Mouse (Mus musculus) layer of hippocampus, postnatal 10 days (tissue): ENCODE measurements around the gene Wdfy4. TPM values are rescaled to one million over a fixed set of nuclear protein-coding genes. Genes with fewer than 3 reads are reported as not detected.
A peak's percentile ranks its signal among the peaks of the same experiment; 100 is the strongest.

Experiments used
- DNase-seq, 2 experiments: peaks; one replicate each; pipeline ENCODE4 v3.0.0; 2021; ENCODE audit warnings: low spot score in 2 of 2
- total RNA-seq, 2 experiments: library from RNA; stranded (reverse); gene quantifications; 2 replicates each; pipeline ENCODE4 v1.2.3; 2021

Gene Wdfy4
- total RNA-seq, 2 experiments from 2014 or later: 1.9 TPM

DNA sequence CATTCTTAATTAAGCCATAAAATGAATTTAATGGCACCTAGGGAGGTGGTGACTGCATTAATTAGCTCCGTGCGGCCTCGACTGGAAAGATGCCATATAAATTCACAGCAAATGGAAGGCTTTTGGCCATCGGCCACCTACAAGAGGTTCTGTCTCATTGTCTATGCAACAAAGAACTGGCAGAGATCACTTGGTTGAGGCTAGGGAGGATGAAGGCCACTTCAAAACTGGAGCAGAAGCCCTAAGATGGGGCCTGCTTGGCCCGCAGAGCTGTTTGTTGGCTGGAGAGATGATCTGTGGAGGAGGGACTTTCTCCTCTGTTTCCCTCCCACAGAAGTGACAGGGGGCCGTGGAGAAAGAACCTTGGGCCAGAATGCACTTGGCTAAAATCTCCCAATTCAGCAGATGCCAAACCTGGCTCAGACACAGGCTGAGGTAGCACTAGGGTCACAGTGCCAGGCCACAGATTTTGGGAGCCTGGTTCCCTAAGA is 103.9 kb downstream of the Wdfy4 start:
- peak; percentile 19 to 21 for DNase-seq

DNA sequence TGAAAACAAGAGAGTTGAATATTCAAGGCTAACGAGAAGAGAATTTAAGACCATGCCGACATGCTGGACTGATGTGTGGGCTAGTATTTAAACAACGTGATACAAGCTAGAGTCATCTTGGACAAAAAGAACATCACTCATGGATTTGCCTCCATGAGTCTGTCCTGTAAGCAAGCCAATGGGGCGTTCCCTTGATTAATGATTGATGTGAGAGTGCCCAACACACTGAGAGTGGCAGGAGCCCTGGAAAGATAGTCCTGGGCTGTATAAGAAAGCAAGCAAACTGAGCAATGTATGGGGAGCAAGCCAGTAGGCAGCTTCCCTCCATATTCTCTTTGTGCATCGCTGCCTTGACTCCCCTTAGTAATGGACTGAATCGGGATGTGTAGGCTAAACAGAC is 106.7 kb downstream of the Wdfy4 start:
- DNase-seq: no peak

DNA sequence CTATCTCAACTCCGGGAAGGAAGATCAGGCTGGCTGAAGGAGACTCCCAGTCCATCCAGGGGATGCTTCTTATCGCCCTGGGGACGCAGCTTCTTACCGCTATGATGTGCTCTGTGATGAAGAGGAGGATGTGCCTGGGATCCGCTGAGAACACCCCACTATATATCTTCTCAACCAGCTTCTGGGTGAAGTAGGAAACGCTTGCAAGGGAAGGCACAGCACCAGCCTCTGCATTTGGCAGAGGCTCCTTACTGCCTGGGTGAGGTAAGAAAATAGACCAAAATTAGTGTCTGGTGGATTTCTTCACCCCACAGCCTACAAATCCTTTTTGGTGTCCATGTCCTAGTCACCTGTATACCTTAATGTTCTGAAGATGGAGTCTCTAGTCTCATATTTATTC is 107.2 kb downstream of the Wdfy4 start:
- DNase-seq: no peak

DNA sequence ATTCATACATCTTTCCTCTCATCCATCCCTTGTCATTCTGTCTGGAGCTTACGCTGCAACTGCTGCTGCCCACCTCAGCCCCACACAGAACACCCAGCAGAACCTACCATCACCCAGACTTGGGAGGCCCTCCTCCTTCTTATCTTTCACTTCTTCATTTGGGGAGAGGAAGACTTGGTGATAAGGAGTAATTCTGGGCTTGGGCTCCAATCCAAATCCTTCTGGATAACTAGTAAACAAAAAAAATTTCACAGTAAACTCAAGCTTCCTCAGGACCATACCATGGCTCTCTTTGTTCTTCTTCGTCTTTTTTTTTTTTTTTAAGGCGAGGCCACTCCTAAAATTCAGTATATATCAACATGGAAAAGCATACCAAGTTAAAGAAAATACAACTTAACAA is 112.0 kb downstream of the Wdfy4 start:
- DNase-seq: no peak

DNA sequence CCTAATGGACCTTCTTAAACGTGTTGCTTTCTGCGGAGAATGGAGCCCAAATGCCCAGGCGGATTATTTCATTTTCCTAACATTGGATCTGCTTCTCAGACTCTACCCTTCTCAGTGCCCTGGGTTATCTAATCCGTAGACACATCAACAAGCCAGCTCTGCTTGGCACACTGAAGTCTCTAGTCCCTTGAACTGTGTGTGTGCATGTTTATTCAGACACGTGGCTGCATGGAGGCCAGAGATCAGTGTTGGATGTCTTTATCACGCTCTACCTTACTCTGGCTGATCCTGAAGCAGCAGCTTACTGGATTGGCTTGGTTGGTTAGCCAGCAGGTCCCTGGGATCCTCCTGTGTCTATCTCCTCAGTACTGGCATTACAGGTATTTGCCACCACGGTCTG is 113.0 kb downstream of the Wdfy4 start:
- DNase-seq: no peak

DNA sequence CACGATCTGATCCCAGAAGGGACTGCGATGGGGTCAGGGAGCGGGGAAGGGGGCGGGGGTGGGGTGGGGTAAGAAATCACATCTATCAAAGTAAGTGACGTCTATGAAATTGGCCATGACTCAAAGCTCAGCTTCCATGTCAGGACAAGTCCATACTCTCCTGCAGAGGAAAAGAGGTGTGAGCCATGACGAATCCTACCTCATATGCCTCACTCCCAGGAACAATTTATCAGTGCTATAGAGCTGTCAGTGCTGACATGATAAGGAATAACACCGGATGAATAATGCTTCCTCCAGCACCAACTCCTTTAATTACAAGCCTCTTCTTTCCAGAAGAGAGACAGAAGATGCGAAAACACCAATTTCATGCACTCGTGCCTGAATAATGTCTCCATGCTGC is 117.6 kb downstream of the Wdfy4 start:
- DNase-seq: no peak

DNA sequence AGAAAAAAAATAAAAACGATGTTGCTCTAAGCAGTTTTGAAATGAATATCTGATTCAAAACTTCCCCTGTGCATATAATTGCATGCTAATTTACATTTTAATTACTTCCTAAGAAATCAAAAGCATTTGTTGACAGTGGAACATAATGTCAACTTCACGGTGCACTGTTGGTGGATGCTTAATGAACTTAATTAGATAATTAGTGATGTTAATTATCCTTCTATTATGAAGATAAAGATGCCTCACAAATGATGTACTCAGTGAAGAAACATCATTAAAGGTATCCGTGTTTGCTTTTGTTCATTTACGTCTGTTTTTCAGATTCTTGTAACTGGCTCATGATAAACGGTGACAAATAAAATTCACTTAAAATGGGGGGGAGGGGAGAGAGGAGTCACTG is 122.3 kb downstream of the Wdfy4 start:
- DNase-seq: no peak

DNA sequence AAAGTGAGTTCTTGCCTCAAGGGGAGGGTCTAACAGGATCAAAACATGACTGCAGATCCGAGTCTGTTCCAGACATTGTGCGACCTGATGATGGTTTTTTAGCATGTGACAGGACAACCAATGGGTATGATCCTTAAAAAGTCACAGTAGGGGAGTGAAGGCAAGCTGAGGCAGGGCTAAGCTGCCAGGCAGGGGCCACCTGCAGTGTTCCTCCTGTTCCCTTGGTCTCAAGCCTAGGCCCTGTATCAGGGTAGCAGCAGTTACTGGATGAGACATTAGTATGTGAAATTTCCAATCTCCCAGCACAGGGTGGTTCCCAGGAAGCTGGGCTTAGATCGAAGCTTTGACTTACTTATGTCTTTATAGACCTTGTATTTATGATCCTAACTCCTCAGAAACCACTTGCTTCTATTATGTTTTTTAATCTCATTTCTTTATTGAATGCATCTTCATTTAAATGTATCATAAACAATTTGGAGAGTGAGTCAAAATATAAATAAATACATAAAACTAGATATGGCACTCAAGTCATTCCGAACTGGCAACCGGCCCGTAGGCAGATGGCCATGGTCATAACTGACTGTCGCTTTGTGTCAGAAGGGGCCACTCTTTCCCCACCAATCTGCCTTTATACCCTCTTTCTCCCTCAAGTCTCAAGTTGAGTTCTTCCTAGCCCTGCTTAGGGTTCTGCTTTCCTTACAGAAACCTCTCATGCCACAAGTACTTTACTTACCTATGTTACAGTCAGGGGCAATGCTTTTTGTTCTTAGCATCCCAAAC is 126.2 kb downstream of the Wdfy4 start:
- no peak for DNase-seq

DNA sequence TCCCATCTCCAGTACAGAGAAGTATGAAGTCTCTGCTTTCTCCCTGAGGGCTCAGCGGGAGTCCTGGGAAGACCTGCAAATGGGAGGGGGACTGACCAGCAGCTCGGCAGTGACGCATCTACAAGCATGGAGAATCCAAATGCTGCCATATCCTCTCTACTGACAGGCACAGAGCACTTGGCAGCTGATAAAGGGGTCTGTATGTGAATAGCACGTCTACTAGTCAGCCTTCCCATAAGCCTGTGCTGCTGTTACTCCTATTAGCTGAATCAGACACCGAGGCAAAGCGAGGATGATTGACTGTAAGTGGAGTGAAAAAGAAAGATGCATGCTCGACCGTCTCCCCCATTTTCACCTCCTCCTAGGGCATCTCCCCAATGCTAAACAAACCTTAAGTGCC is 131.9 kb downstream of the Wdfy4 start:
- DNase-seq: no peak

DNA sequence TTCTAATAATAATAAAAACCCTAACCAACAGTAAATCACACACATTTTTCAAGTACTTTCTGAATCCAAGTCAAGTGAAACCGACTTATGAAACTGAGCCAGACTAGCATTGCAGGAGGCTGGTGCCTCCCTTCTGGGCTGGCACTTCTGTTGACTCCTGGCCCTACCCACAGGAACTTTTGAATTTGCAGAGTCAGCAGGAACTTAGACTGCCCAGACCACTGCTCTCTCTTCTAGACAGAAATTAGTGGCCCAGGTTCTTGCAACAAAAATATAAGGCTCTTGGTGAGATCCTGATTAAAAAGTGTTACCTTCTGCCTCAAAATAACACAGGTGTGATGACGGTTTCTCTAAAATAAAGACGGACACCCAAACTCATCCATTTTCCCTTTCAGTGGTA is 140.1 kb downstream of the Wdfy4 start:
- DNase-seq: no peak

DNA sequence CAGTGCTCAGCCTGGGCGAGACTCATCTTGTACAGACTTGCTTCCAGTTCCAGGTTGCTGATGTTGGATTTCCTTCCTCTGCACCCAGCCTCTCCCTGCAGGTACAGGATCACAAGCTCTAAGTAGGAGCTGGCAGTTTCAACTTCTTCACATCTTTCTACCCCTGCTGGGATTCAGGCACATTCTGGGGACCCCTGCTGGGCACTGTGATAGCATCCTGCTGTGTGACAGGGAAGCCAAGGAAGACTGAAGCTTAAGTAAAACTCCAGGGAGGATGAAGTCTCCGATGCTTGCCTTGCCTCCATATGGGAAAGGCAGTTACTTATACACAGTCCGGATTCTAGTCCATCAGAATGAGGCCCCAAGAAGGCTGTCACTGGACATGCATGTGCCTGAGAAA is 148.5 kb downstream of the Wdfy4 start:
- DNase-seq: no peak

DNA sequence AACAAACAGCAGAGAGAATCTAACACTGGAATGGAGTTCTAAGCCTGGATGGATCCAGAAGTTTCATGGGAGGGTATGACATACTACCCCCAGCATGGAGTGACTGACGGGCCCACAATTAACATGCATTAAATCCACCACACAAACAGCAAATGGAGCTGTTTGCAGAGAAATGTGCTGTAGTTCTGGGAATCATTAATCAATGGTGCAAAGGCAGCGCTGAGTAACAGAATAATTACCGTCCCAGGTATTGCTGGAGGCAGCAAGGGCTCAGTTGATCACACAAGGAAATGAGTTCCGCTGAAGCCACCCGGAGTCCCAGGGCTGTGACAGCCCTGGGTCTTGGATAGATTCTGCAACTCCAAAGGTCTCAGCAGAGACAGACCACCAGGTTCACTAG is 149.9 kb downstream of the Wdfy4 start:
- no peak for DNase-seq

DNA sequence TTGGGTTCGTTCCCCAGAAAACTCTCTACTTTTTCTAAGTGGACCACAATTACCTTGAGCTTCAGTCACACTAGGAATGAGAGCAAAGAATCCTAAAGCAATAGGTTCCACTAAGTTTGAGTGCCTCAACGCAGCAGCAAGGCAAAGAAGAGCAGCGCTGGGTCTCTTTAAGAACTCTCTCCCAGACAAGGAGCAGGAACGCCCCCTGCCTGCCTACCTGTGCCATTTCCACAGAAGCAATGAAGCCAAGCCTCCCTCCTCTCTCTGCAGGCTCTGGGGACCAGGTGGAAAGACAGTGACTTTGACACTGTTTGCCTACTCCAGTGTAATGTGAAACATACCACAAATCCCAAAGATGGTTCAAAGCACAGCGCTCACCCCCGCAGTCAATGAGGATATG is 151.9 kb downstream of the Wdfy4 start:
- peak; percentile 25 to 39 for DNase-seq

DNA sequence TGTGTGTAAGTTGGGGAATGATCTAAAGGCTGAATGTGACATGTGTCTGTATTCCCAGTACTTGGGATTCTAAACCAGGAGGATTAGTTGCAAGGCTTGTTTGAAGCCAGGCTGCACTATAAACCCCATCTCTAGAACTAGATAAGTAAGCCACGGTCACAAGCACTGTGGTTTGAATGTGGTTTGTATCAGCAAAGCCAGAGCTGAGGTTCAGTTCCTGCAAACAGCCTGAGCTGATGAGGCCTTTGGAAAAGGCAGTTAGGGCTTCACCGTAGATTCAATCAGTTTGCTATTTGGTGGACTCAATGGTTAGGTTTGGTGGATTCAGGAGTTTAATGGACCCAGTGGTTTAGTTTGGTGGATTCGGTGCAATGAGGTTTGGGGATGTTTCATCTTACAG is 154.5 kb downstream of the Wdfy4 start:
- DNase-seq: no peak

DNA sequence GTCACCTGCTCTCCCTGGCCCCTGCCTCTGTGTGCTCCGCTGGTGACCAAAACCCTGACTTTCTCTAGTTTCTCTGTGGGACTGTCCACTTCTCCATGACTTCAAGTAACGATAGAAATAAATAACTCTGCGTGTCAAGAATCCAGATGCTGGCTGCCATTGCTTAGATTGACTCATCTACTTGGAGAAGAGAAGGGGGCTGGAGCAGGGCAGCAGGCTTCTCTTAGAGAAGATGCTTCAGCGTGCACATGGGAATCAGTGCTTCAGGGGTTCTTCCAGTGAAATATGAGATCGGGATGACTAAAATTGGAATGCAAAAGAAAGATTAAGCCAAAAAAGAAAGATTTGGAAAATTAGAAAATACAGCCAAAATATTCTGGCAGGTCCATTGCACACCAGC is 165.7 kb downstream of the Wdfy4 start:
- DNase-seq: no peak

DNA sequence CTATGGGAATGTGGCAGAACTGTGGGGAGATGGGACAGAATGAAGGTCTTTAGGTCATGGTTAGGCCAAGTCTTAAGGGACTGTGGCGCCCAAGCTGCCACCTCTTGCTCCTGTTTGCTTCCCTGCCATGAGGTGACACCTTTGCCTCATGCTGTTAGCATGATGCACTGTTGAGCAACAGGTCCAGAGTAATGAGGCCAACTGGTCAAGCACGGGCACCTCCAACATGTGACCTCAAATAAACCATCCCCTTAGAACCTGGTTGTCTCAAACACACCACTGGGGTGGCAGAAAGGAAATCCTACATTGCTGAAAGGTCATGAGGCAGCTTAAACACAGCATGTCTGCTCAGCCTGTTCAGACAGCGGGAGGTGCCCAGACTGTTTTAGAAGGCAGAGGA is 166.3 kb downstream of the Wdfy4 start:
- DNase-seq: no peak

DNA sequence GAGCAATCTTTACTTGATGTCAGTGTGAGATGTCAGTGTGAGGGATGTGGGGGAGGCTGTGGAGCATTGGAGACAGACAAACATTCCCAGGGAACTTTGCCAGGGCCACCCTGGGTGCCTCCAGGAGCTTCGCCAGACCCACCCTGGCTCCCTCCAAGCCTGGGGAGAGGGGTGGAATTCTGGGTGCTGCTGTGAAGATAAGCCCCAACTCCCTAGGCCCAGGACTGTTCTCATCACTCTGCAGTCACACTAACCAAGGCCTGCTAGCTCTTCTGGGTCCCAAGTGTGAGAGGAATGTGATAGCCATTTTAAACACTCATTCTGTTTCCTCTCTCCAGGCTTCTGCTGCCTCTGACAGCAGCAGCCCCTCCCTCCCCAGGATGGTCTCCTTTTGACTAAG is 177.7 kb downstream of the Wdfy4 start:
- DNase-seq: no peak

DNA sequence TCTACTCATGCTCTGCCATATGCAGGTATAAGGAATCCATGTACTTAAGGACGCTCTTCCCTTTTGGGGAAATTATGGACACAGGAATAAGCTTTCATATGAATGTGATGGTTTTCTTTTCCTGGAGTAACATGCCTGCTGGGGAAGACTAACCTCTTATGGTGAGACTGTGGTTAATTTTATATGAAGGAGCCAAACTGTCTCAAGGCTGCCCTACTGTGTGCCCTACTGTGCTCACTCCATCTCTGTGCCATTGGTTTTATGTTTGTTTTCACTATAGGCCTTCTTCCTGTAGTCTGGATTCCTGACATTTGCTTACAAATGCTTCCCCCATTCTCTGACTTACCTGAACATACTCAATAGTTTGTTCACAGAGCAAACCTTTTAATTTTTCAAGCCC is 180.2 kb downstream of the Wdfy4 start:
- DNase-seq: no peak

DNA sequence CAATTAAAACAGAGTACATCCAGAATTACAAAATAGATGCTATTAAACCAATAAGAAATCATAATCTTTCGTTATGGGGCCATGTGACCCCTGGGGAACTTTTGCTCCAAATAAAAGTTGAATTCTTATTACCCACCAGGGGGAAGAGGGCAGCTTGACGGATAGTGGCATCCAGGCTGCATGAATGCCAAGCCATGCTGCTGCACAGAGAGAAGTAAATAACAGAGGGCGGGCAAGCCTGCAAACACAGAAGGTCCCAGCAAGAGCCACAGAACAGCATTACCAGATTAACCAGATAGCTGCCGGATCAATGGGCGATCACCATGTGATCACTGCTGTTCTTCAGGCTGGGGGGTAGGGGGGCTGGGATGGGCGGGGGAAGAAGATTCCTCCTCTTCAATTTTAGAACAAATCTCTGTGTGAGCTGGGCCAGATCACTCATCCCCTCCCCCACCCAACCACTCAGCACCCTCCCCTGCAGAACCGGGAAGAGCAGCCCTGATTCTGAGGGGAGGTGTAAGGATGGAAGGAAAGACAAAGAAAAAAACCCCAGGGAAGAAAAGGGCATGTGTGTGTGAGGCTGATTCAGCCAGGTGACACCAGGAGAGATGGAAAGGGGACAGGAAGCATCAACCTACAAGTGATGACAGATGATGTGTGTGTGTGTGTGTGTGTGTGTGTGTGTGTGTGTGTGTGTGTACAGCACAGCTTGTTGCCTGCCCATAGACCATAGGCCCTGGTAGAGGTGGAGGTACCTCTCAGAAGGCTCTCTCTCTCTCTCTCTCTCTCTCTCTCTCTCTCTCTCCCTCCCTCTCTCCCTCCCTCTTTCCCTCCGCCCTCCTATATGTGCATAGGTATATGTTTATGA is 185.0 kb downstream of the Wdfy4 start:
- peak in 1 of 2 experiments; percentile 28 for DNase-seq

DNA sequence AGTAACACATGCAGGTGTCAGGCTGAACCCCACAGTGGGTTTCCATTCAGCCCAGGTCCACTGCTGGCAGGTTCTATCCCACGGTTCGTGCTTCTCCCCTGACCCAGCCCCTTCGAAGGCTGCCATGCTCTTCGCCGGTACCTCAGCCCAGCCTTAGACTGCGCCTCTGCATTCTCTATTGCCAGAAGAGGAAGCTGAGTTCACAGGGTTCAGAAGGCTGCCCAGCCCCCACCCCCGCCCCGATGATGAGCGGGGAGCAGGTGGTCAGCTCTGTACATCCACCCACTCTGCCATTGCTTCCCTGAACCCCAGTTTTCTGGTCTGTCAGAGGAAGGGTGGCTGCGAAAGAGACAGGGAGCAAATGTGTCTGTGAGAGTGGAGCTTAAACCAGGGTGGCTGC is 185.8 kb downstream of the Wdfy4 start:
- DNase-seq: no peak

DNA sequence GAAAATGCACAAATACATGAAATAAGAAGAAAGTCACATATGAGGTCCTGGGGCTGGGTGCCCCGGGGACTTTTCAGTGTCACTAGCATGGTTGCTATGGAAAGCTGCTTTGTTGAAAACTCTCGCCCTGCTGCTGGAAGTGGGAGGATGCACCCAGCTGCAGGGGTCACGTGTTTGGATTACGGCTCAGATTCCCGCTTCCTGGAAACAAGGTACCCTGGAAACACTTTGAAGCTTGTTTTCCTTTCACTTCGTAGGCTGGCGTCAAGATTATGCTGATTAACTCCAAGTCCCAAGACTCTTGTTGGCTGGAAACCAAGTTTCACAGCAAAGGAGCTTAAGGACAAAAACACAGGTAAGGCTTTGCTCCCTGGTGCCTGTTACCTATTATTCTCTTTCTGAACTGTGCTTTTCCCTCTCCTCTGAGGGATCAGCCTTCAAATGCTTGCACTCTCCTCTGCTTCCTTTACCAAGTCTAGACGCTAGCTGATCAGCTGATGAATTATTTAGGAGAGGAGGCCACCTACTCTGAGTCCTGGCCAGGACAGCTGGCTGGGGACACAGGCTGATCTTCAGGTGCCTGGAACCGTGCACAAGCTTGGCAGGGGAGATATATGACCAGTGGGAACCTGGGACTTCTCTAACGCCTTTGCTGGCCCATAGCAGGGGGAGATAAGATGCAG is 190.2 kb downstream of the Wdfy4 start:
- no peak for DNase-seq

DNA sequence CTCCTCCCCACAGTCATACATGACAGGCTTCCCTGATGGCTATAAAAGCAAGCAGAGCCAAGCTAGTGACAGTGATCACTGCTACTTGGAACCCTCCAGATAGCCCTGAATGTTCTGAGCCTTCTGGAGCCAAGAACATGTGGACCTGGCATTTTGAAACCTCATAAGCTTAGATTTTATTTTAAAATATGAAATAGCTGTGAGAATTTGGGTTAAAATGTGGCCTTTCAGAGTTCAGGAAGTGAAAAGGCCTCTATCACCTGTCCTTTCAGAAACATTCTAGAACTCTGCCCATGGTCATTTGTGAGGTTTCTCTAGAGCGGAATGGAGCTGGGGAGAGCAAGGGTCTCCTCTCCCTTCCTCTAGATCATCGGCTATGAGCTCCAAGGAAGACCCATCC is 194.2 kb downstream of the Wdfy4 start, which contains the start of gene Lrrc18:
TSS of gene Lrrc18 (plus strand) at position 301 of the 400 bp plus-strand sequence.
- no peak for DNase-seq
